Mouse (Mus musculus) ES-Bruce4 (cell line): Measurements from ENCODE around the gene Fam214b. TPM values are rescaled to one million over a fixed set of nuclear protein-coding genes. Genes with fewer than 3 reads are reported as not detected.

Experiments used
- H3K27ac ChIP-seq: 2 replicates; pipeline ENCODE4 v1.5.1; 2012; ENCODE audit warnings: low read length, inconsistent platforms; ENCODE audit not compliant: insufficient read depth
- H3K27me3 ChIP-seq: 2 replicates; pipeline ENCODE4 v1.6.1; 2012; ENCODE audit warnings: mild to moderate bottlenecking, low read length, inconsistent platforms; ENCODE audit not compliant: control insufficient read depth, poor library complexity, insufficient read depth, severe bottlenecking
- H3K36me3 ChIP-seq: 2 replicates; pipeline ENCODE4 v1.6.1; 2012; ENCODE audit warnings: inconsistent platforms, mild to moderate bottlenecking, low read length, moderate library complexity; ENCODE audit not compliant: control insufficient read depth, poor library complexity, insufficient read depth, severe bottlenecking
- H3K4me1 ChIP-seq: one replicate; pipeline ENCODE4 v1.8.1; 2011; ENCODE audit warnings: low read length; ENCODE audit not compliant: control insufficient read depth, insufficient read depth
- H3K4me3 ChIP-seq: 2 replicates; pipeline ENCODE4 v1.5.1; 2011; ENCODE audit warnings: low read depth, mild to moderate bottlenecking, low read length
- H3K9ac ChIP-seq: 2 replicates; pipeline ENCODE4 v1.6.1; 2012; ENCODE audit warnings: low read depth, mild to moderate bottlenecking, inconsistent platforms; ENCODE audit not compliant: poor library complexity, severe bottlenecking
- H3K9me3 ChIP-seq: replicated peaks from 2 replicates; pipeline ENCODE4 v1.6.1; 2012; ENCODE audit warnings: mild to moderate bottlenecking, low read length, inconsistent platforms; ENCODE audit not compliant: control insufficient read depth, poor library complexity, insufficient read depth, severe bottlenecking
- CTCF ChIP-seq: IDR thresholded peaks from one replicate; pipeline ENCODE4 v1.8.1; 2011; ENCODE audit warnings: low read depth, low read length
- EP300 ChIP-seq: IDR thresholded peaks from 2 replicates; pipeline ENCODE4 v1.6.1; 2011; ENCODE audit warnings: low read depth, low read length; ENCODE audit not compliant: insufficient read depth
- POLR2A ChIP-seq: IDR thresholded peaks from one replicate; pipeline ENCODE4 v1.8.1; 2011; ENCODE audit warnings: low read length; ENCODE audit not compliant: insufficient read depth
- polyA plus RNA-seq: library from polyadenylated mRNA; stranded (reverse); fragments of >200 nt; gene quantifications from 2 replicates; pipeline ENCODE4 v1.2.4, GENCODE M21; 2011; ENCODE audit warnings: low read depth; ENCODE audit not compliant: missing spikeins, insufficient read depth, insufficient read length

Fam214b gene
- polyA plus RNA-seq, 1 experiment: 11.0 TPM

DNA sequence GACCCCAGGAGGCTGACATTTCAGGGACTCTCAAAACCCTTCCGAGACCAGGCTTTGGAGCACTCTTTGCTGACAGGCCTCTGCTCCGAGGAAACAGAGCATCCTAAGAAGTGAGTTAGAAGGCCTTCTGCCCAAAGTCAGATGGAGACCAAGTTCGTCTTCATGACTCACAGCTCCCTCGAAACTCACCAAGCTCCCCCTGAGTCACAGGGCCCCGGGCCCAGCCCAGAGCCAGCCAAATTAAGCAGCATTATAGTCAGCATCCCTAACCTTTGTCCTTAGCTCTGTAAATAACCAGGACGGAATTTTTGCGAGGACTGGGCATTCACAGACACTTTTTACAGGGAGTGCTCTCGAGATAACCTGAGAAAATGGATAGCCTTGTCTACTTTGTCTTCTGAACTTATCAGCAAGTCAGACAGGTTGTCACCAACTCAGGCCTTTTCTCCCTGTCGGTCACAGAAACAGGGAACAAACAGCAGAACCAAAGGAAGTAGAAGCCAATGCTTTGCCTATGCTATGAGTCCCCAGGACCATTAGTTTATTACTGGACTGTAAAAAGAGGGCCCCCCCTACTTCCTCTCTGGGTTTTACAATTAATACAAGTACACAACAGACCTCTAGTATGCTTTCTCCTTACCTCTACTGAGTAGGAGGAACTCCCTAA is 5.0 kb downstream of the Fam214b start:
- Histone ChIP-seq H3K9ac (no peak overlapping the region), H3K4me3 (no peak overlapping the region), H3K4me1 (no peaks in the 10 kb centered on the region), H3K27ac (no peak overlapping the region), H3K36me3 (no peaks in the 10 kb centered on the region), H3K27me3 (no peaks in the 10 kb centered on the region), H3K9me3 (no peaks in the 10 kb centered on the region)
- no peak for TF ChIP-seq CTCF
- TF ChIP-seq POLR2A: no peak
- no peak for TF ChIP-seq EP300

GRCm38 (mm10) chr4:43040114-43040572 is 5.9 kb downstream of the Fam214b start:
- H3K4me1 ChIP-seq: no peaks in the 10 kb centered on the region
- H3K4me3 ChIP-seq: peak overlapping the region; percentile 80
- no peak overlapping the region for H3K27ac ChIP-seq
- TF ChIP-seq EP300: no peak
- no peak for TF ChIP-seq POLR2A
- TF ChIP-seq CTCF: no peak
- H3K36me3 ChIP-seq: no peaks in the 10 kb centered on the region
- H3K9ac ChIP-seq: peak overlapping the region; percentile 69
- no peaks in the 10 kb centered on the region for H3K27me3 ChIP-seq
- H3K9me3 ChIP-seq: no peaks in the 10 kb centered on the region

GRCm38 (mm10) chr4:43039609-43040008 is 6.4 kb downstream of the Fam214b start:
- no peaks in the 10 kb centered on the region for H3K9me3 ChIP-seq
- no peaks in the 10 kb centered on the region for H3K27me3 ChIP-seq
- H3K27ac ChIP-seq: no peak overlapping the region
- H3K36me3 ChIP-seq: no peaks in the 10 kb centered on the region
- TF ChIP-seq POLR2A: no peak
- H3K4me3 ChIP-seq: peak overlapping the region; percentile 80
- no peaks in the 10 kb centered on the region for H3K4me1 ChIP-seq
- peak overlapping the region; percentile 69 for H3K9ac ChIP-seq

GRCm38 (mm10) chr4:43038567-43039495 is 7.2 kb downstream of the Fam214b start:
- H3K4me3 ChIP-seq: no peak overlapping the region
- H3K9me3 ChIP-seq: no peaks in the 10 kb centered on the region
- H3K9ac ChIP-seq: no peak overlapping the region
- no peaks in the 10 kb centered on the region for H3K36me3 ChIP-seq
- H3K27ac ChIP-seq: no peak overlapping the region
- no peaks in the 10 kb centered on the region for H3K4me1 ChIP-seq
- H3K27me3 ChIP-seq: no peaks in the 10 kb centered on the region
- TF ChIP-seq CTCF (no peak), EP300 (no peak), POLR2A (no peak)

DNA sequence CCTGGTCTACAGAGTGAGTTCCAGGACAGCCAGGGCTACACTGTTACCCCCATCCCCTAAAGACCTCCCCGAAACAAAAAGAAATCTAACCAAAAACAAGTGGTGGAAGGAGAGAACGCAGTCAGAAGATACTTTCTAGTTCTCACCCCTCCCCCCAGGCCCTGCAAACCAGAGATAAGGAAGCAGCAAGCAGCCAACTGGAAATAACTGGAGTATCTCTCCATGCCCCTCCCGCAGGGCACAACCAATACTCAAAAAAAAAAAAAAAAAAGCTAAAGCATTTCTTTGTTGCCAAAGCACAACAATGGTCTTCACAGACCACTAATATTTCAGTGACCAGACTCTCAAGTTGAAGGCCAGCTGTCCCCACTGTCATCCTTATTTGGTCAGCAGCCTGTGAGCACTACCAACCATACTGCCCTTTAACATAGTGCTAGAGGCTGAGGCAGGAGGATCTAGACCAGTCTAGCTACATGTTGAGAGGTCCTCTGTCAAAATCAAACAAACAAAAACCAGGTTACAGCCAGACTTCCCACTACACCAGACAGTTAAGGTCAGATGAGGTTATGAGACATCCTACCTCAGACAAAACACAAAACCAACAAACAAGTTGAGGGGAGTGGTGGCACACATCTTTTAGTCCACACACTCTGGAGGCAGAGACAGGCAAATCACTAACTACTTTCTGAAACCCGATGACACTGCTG is 8.0 kb downstream of the Fam214b start:
- no peak overlapping the region for H3K27ac ChIP-seq
- H3K9ac ChIP-seq: no peak overlapping the region
- H3K4me1 ChIP-seq: no peaks in the 10 kb centered on the region
- no peaks in the 10 kb centered on the region for H3K36me3 ChIP-seq
- no peak overlapping the region for H3K4me3 ChIP-seq
- no peaks in the 10 kb centered on the region for H3K27me3 ChIP-seq
- no peaks in the 10 kb centered on the region for H3K9me3 ChIP-seq
- no peak for TF ChIP-seq POLR2A
- TF ChIP-seq CTCF: no peak
- no peak for TF ChIP-seq EP300
